Mouse (Mus musculus): ENCODE measurements around the gene Ccdc130.
"Not testable (repeated sequence)": the region's sequence is repeated elsewhere in the genome, so short reads cannot be mapped to it uniquely, and the experiment has no call there.

The Ccdc130 gene

DNA sequence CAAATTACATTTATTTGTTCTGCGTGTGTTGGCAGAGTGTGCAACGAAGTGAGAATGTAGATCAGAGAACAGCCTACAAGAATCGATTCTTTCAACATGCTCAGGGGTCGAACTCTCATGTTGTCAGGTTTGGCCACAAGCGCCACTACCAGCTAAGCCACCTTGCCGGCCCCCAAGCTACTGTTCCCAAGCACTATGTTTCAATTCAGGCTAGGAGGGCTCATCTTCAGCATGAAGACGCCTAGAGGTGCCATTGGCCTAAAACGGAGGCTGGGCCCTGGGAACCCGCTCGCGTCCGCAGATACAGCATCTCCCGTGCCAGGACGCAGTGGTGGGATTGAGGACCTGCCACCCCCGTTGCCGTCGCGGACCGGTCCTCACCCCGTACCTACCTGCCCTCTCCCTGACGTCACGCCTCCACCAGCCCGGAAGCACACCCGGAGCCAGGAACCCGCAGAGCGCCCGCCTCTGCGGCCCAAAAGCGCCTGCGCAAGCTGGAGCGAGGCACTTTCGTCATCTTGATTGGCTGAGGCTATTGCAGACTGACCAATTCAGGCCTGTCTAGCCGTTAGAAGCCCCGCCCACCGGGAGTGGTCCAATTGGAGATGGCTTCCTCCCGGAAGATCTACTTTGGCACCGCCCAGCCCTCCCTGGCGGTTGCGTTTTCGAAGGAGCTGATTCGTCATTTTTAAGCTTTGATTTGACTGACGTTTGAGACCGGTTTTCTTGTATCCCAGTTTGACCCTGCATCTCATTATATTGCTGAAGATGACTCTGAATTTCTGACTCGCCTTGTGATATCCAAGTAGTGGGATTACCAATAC lies at the start of gene Ccdc130:
Gene Ccdc130, minus strand, starts transcription at position 431 of the 824 bp plus-strand sequence.
- DNase-seq (ENCODE audit: low spot score in 2 of 2) = peak; percentile 99 to 100

DNA sequence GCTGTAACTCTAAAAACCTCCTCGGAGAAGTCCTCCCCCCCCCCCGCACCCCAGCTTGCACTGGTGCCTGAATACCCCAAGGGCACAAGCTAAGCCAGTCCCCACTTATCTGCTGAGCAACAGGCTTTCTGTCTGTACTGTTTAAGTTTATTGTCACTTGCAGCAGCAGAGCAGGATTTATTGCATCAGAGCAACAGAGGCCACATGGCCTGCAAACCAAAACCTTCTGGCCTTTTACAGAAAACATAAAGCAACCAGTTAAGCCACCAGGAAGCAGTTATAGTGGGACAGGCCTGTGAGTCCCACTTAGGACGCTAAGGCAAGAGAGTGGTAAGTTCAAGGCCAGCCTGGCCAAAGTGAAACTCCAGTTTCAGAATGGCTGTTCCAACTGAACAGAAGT lies 38.2 kb upstream of the Ccdc130 start:
- DNase-seq (ENCODE audit: low spot score in 2 of 2) = peak in 1 of 2 experiments; percentile 10

DNA sequence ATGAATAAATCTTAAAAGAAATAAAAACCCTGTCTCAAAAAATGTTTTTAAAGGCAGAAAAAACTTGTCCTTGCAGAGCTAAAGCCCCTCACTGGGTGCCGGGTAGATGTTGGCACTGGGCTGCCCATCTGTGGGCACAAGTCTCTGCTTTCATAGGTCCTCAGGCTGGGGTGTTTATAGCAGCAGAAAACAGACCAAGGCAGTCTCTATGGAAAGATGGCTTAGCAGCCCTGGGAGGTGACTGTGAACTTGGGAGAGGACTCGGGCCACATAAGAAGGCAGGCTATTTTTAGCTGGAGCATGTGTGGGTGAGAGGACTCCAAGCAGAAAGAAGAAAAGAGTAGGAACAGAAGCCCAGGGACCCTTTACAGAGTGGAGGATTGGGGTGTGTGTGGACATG lies 33.8 kb upstream of the Ccdc130 start:
- DNase-seq (ENCODE audit: low spot score in 2 of 2) = peak in 1 of 2 experiments; percentile 53

DNA sequence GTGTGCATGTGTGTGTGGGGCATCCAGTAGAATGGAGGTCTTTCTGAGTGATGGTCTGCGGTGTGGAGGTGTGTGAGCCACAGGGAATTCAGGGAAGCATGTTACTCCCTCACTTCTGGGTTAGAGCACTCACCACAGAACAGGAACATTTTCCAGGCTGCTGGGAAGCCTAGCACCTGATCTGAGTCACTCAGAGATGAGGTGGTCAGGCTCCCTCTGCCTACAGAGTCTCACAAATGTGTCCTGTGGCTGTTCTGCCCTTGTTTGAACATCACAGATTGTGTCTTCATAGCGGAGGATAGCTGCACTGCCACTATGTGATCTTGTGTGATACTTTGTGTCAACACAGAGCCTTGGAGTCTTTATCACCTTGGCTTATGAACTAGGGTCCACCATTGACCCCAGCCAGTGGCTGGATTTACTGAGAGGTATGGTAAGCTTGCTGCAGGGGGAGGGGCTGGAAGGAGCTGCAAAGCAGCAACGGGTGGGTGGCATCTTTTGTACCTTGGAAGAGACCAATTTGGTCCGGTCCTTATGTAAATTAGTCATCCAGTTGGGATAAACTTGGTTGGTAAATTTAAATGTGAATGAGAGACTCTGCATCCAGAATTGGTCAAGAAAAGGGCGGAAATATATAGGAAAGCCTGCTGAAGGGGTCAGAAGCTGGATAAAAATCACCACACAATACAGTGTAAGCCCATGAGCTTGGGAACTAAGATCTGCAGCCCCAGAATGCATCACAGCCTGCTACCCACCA lies 27.0 kb upstream of the Ccdc130 start:
- no peak for DNase-seq (ENCODE audit: low spot score in 2 of 2)

DNA sequence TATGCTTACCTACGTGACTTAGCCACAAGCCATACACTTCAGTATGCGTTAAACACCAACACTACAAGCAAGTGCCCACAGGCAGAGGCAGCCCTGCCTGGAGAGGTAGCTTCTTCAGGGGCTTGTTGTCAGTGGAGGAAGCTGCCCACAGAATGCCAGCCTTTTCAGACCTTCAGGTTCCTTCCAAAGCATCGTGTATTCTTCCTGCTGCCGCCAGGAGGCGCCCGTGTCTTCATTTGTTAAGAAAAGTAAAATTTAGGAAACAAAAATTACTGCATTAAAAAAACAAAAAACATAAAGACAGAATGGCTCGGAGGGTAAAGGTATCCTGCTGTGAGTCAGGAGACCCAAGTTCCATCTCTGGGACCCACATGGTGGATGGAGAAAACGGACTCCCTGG lies 21.5 kb upstream of the Ccdc130 start:
- DNase-seq (ENCODE audit: low spot score in 2 of 2) = no peak

DNA sequence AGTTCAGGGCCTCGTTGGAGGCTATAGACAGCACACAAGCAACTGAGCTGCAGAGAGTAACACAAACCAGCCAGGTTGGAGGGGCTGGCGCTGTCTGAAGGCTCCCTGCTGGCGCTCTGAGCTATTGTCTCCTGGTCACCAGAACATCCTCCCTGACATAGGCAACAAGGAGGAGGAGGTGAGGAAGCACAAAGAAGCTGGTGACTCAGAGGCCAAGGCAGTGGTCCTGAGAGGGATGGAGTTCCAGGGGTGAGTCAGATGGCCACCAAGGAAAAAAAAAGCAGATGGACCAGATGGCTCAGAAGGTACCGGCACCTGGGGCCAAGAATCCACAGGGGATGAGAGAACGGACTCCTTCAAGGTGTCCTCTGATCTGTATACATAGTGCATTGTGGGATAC lies 20.9 kb upstream of the Ccdc130 start:
- no peak for DNase-seq (ENCODE audit: low spot score in 2 of 2)

DNA sequence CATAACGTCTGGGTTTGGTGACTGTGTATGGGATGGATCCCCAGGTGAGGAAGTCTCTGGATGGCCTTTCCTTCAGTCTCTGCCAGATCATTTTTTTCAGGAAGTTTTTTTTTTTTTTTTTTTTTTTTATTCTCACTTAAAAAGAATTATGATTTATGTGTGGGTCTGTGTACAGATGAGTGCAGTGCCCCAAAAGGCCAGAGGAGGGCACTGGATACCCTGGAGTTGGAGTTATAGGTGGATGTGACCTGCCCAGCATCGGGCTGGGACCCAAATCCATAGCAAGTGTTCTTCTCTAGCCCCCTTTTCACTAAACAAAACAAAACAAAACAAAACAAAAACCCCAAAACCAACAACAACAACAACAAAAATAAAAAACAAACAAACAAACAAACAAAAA lies 18.7 kb upstream of the Ccdc130 start:
- no peak for DNase-seq (ENCODE audit: low spot score in 2 of 2)

DNA sequence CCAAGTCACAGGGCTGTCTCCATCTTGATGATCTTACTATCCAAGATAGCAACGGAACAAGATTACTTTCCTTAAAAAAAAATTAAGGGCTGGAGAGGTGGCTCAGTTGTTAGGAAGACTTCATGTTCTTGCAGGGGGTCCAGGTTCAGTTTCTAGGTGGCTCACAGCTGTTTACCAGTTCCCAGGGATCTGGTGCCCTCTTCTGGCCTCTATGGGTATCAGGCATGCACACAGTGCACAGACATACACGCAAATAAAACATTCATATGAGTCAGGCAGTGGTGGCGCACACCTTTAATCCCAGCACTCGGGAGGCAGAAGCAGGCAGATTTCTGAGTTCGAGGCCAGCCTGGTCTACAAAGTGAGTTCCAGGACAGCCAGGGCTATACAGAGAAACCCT lies 15.5 kb upstream of the Ccdc130 start:
- not testable (repeated sequence) for DNase-seq (ENCODE audit: low spot score in 2 of 2)

DNA sequence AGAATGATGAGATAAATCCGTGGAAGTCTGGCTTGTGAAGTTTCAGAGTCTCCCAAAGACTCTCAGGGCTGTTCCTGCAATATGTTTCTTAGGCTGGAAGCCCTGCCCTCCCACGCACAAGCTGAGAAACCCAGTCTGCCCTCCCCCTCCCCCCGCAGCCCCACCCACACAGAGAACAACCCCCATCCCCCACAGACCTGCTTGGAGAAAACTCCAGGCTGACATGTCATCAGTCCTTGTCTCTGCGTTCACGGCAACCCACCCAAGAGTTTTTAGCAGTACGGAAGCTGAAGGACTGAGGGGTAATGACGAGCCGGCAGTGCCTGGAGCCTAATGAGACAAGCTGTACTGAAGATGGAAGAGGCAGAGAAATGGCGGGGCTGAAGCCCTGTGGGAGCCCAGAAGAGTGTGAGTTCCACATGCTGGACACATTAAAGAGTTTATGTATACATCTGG lies 14.5 kb upstream of the Ccdc130 start:
- DNase-seq (ENCODE audit: low spot score in 2 of 2) = no peak

DNA sequence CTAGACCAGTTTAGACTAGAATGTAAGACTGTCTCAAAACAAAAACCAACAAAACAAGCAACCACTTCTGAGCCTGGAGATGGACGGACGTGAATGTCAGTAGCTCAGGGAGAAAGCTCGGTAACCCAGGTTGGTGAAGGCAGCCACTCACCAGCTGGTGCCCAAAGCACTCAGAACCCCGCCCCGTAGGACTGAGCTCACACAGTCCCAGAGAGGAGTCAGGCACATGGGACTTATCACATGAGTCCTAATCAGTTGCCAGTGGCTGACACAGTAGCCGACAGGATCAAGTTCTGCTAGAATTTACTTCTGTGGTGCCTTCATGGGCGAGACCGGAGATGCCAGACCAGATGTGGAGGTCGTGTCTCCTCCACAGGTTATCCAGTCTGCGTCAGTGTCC lies 10.6 kb upstream of the Ccdc130 start:
- no peak for DNase-seq (ENCODE audit: low spot score in 2 of 2)

DNA sequence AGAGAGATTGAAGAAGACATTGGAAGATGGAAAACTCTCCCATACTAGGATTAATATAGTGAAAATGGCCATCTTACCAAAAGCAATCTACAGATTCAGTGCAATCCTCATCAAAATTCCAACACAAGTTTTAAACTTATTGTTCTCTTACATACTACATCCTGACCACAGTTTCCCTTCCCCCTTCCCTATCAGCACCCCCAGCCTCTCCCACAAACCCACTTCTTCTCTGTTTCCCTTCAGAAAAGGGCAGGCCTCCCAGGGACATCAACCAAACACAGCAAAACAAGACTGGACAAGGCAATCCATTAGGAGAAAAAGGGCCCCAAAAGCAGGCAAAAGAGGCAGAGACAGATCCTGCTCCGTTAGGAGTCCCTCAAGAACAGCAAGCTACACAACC lies 6.3 kb upstream of the Ccdc130 start:
- no peak for DNase-seq (ENCODE audit: low spot score in 2 of 2)

DNA sequence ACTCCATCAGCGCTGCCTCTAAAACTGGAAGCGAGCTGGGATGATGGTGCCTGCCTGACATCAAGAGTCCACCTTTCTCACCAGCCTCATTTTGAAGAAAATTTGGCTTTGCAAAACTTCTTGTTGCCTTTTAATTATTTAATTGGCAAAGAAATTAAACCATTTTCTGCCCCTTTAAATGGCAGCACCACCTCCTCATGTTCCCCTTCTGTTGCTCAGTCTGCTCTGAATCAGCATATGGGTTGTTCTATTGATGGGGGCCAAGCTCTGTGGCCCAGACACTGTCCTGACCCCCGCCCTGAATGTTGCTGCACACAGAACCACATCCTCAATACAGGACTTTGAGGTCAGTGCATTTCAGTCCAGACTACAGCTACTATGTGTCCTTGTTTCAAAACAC lies 3.8 kb upstream of the Ccdc130 start:
- no peak for DNase-seq (ENCODE audit: low spot score in 2 of 2)

DNA sequence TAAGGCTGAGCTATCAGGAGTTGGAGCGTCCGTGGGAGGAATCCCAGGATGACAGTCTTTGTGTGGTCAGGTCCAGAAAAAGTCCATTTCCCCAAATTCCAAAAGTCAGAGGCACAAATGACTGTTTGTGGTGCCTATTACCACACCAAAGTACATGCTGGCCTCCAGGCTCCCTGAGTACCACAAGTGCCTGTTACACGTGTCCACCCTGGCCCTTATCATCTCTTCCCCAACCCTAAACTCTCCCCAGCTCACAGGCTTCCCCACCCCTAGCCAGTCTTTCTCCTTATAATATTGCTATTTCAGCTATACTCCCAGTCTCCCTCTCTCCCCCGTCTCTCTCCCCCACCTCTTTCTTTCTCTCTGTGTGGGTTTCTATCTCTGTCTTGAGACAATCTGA lies 2.1 kb upstream of the Ccdc130 start:
- no peak for DNase-seq (ENCODE audit: low spot score in 2 of 2)

DNA sequence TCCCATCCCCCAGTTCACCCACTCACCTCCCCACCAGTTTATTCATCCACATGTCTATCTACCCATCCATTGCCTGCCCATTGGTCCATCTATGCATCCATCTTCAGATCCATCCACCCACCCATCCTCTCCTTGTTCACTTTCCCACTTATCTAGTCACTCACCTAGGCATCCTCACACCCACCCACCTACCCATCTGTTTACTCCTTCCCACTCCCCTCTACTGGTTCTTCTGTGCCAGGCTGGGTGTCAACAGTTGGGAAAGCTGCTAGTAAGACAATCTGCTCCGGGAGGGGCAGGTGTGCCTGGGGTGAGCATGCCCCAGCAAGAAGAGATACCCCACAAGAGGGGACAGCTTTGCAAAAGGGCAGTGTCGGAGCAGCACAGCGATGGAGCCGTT lies 9.1 kb downstream of the Ccdc130 start:
- DNase-seq (ENCODE audit: low spot score in 2 of 2) = no peak

DNA sequence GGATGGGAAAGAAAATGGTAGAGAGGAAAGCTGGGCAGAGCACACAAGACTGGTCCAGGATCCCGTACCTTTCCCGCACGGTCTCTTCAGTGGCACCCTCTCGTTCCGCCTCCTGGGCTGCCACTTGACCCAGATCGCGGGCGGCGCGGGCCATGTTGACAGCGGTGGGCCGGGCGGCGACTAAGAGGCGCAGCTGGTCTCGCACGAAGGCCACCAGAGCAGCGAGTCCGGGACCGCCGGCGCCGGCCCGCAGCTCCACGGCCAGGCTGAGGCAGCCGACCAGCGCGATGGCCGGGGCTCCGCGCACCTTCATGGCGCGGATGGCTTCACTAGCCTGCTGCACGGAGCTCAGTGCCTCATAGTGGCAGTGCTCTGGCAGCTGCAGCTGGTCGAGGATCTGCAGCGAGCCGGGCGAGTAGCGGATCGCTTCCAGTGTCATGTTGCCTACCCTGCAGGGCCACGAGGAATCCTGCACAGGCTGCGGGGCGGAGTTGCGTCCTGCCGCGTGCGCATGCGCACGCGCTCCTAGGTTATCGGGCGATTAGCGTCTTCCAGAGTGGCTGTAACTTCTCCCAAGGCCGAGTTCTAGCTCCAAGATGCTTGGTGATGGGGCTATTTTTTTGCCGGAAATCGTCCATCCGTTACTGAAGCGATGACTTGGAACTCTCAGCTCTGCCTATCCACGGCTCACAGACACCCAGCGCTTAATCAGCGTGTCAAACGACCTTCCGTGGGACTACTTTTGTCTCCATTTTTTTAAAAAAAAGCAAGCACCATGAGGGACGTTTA lies 13.2 kb downstream of the Ccdc130 start, which contains the start of gene Mri1:
Gene Mri1, minus strand, starts transcription at position 505 of the 789 bp plus-strand sequence.
- peak; percentile 78 to 83 for DNase-seq (ENCODE audit: low spot score in 2 of 2)

DNA sequence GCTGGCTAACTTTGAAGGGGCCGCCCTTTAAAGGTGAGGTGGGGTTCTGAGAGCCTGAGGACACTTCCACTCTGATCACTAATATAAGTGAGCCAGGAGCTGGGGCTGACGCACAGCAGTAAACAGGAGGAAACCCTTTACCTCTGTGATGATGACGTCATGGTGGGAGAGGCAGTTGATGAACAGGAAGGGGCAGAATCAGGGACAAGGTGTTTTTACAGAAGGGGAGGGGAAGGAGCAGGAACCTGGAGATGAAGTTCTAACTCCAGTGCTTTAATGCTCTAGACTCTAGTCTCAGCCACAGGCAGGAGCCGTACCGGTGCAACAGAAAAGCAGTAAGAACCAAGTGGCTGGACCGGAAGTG lies 13.7 kb downstream of the Ccdc130 start:
- no peak for DNase-seq (ENCODE audit: low spot score in 2 of 2)

DNA sequence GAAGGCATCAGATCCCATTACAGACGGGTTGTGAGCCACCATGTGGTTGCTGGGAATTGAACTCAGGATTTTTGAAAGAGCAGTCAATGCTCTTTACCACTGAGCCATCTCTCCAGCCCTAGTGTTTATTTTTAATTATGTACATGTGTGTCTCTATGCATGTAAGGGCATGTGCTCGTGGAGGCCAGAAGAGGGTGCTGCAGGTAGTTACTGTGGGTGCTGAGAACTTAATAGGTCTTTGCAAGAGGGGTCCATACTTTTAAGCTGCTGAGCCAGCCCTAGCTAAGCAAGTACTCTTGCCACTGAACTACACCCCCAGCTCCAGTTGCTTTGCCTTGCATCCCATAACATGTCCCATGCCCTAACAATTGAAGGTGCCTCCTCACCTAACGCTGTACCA lies 14.3 kb downstream of the Ccdc130 start:
- no peak for DNase-seq (ENCODE audit: low spot score in 2 of 2)

DNA sequence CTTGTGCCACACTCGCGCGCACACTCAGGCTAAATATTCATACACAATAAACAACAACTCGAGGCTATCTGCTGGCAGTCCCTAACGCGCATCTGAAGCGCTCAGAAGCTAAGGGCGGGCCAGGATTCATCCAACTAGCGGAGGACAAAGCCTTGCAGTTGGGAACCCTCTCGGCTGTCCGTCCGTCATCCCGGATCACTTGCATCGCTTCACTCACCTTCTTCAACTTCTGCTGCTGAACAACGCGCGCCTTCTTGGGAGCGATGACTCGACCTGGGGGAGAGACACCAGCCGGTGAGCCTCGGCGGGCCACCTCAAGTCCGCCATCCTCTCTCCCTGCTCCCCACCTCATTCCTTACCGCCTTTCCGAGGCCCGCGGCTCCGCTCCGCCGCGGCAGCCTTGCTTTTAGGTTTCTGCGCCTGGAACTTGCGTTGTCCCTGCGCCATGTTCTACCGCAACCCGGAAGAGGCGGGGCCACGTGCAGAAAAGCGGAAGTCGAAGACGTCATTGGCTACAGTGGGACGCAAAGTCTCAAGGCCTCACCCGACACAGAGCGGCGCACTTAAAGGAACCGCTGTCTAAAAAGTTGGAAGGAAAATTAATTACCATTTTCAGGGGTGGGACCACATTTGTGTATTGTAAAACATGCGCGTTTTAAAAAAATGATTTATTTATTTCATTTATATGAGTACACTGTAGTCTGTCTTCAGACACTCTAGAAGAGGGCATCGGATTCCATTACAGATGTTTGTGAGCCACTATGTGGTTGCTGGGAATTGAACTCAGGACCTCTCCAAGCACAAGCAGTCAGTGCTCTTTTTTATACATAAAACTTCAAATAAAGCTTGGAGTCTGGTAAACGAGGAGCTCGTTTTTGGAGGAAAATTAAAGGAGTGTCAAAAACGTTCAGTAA lies 20.7 kb downstream of the Ccdc130 start, which contains the start of gene D8Ertd738e:
Gene D8Ertd738e, minus strand, starts transcription at position 463 of the 914 bp plus-strand sequence.
- DNase-seq (ENCODE audit: low spot score in 2 of 2) = peak; percentile 77 to 84

DNA sequence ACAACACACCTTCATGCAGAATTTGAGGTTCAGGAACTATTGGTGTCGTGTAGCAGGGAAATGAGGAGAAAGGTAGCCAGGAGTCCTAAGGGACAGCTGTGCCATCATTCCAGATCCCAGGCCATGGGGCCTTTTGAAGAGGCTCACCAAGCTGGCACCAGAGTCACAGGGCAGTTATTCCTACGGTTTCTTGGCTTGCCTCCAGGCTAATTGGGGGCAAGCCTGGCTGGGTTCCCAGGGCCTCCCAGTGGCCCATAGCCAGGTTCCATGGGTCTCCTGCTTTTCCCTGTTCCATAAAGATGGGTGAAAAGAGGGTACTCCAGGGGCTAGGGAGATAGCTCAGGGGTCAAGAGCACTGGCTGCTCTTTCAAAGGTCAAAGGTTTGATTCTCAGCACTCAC lies 28.4 kb downstream of the Ccdc130 start:
- no peak for DNase-seq (ENCODE audit: low spot score in 2 of 2)

DNA sequence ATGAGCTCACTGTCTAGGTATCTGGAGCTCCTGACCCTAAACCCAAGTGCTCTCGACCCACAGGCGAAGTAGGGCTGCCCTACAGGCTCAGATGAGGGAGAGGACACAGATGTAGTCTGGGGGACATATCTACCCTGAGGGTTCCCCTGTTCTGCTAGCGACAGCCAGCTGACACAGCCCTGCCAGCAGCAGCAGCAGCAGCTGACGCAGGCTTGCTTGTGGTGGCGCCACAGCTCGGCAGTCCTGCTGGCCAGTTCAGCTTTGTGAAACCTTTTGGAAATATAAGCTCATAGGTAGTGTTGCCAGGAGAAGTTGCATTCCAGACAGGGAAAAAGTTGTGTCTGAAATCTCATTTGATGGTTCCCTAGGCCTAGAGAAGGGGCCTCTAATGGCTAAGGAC lies 29.0 kb downstream of the Ccdc130 start:
- no peak for DNase-seq (ENCODE audit: low spot score in 2 of 2)

Measured in urinary bladder, postnatal 4 days (tissue).